Mouse (Mus musculus): ENCODE results near the gene Slc29a2. TPM values are rescaled to one million over a fixed set of nuclear protein-coding genes. Genes with fewer than 3 reads are reported as not detected.

The Slc29a2 gene
- polyA plus RNA-seq, 1 experiment, result 4.9 TPM

- peaks cover 35% of the 10 kb centered on the region for H3K4me1 ChIP-seq (ENCODE audit: control insufficient read depth, insufficient read depth, low read length)
- TF ChIP-seq CTCF (IDR thresholded peaks at IDR 0.05; ENCODE audit: control insufficient read depth, insufficient read depth, insufficient replicate concordance, low read depth, low read length) (0 out of 2 replicates have a peak, but pooled peaks have one; percentile 1), POLR2A (IDR thresholded peaks at IDR 0.05; ENCODE audit: control insufficient read depth, low read depth, low read length) (no peak)
- H3K27ac ChIP-seq (ENCODE audit: control insufficient read depth, insufficient read depth, low read depth, low read length), result no peak overlapping the region
- H3K36me3 ChIP-seq (ENCODE audit: control insufficient read depth, insufficient read depth, low read length), result no peaks in the 10 kb centered on the region
- H3K4me3 ChIP-seq (ENCODE audit: control insufficient read depth, low read depth, low read length), result peak overlapping the region; percentile 52
- H3K27me3 ChIP-seq (ENCODE audit: control insufficient read depth, insufficient read depth, low read length), result no peaks in the 10 kb centered on the region
Observed at GRCm38 (mm10) chr19:5068570-5069234, 45.0 kb downstream of the Slc29a2 start.

DNA sequence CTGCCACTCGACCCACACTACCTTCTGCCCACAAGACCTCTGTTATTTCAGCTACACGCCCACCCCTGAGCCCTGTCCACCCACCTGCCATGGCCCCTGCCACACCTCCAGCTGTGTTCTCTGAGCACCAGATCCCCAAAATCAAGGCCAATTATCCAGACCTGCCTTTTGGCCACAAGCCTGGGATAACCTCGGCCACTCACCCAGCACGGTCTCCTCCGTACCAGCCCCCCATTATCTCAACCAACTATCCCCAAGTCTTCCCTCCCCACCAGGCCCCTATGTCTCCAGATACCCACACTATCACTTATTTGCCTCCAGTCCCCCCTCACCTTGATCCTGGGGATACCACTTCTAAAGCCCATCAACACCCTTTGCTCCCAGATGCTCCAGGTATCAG lies 45.8 kb downstream of the Slc29a2 start:
- Histone ChIP-seq H3K36me3 (ENCODE audit: control insufficient read depth, insufficient read depth, low read length) (no peaks in the 10 kb centered on the region), H3K27me3 (ENCODE audit: control insufficient read depth, insufficient read depth, low read length) (no peaks in the 10 kb centered on the region), H3K4me3 (ENCODE audit: control insufficient read depth, low read depth, low read length) (no peak overlapping the region), H3K4me1 (ENCODE audit: control insufficient read depth, insufficient read depth, low read length) (peaks cover 35% of the 10 kb centered on the region), H3K27ac (ENCODE audit: control insufficient read depth, insufficient read depth, low read depth, low read length) (no peak overlapping the region)
- TF ChIP-seq POLR2A (IDR thresholded peaks at IDR 0.05; ENCODE audit: control insufficient read depth, low read depth, low read length) (no peak), CTCF (IDR thresholded peaks at IDR 0.05; ENCODE audit: control insufficient read depth, insufficient read depth, insufficient replicate concordance, low read depth, low read length) (no peak)

DNA sequence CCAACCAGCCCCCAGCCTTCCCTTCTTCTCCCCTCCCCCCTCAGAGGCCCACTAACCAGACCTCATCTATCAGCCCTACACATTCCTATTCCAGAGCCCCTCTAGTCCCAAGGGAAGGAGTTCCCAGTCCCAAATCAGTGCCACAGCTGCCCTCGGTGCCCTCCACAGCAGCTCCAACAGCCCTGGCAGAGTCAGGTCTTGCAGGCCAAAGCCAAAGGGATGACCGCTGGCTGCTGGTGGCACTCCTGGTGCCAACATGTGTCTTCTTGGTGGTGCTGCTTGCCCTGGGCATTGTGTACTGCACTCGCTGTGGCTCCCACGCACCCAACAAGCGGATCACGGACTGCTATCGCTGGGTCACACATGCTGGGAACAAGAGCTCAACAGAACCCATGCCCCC lies 46.3 kb downstream of the Slc29a2 start:
- no peaks in the 10 kb centered on the region for H3K36me3 ChIP-seq (ENCODE audit: control insufficient read depth, insufficient read depth, low read length)
- TF ChIP-seq CTCF (IDR thresholded peaks at IDR 0.05; ENCODE audit: control insufficient read depth, insufficient read depth, insufficient replicate concordance, low read depth, low read length), result no peak
- TF ChIP-seq POLR2A (IDR thresholded peaks at IDR 0.05; ENCODE audit: control insufficient read depth, low read depth, low read length), result no peak
- H3K27ac ChIP-seq (ENCODE audit: control insufficient read depth, insufficient read depth, low read depth, low read length), result no peak overlapping the region
- H3K27me3 ChIP-seq (ENCODE audit: control insufficient read depth, insufficient read depth, low read length), result no peaks in the 10 kb centered on the region
- peak overlapping the region; percentile 28 for H3K4me3 ChIP-seq (ENCODE audit: control insufficient read depth, low read depth, low read length)
- H3K4me1 ChIP-seq (ENCODE audit: control insufficient read depth, insufficient read depth, low read length), result peaks cover 35% of the 10 kb centered on the region

- H3K36me3 ChIP-seq (ENCODE audit: control insufficient read depth, insufficient read depth, low read length), result no peaks in the 10 kb centered on the region
- TF ChIP-seq POLR2A (IDR thresholded peaks at IDR 0.05; ENCODE audit: control insufficient read depth, low read depth, low read length), result no peak
- no peak for TF ChIP-seq CTCF (IDR thresholded peaks at IDR 0.05; ENCODE audit: control insufficient read depth, insufficient read depth, insufficient replicate concordance, low read depth, low read length)
- no peaks in the 10 kb centered on the region for H3K27me3 ChIP-seq (ENCODE audit: control insufficient read depth, insufficient read depth, low read length)
- peak overlapping the region; percentile 83 for H3K4me3 ChIP-seq (ENCODE audit: control insufficient read depth, low read depth, low read length)
- peaks cover 35% of the 10 kb centered on the region for H3K4me1 ChIP-seq (ENCODE audit: control insufficient read depth, insufficient read depth, low read length)
- no peak overlapping the region for H3K27ac ChIP-seq (ENCODE audit: control insufficient read depth, insufficient read depth, low read depth, low read length)
Observed at GRCm38 (mm10) chr19:5071077-5071476, 47.4 kb downstream of the Slc29a2 start.

GRCm38 (mm10) chr19:5071545-5072369 lies 48.1 kb downstream of the Slc29a2 start:
- Histone ChIP-seq H3K27me3 (ENCODE audit: control insufficient read depth, insufficient read depth, low read length) (no peaks in the 10 kb centered on the region), H3K4me3 (ENCODE audit: control insufficient read depth, low read depth, low read length) (peak overlapping the region; percentile 83), H3K4me1 (ENCODE audit: control insufficient read depth, insufficient read depth, low read length) (peaks cover 35% of the 10 kb centered on the region), H3K36me3 (ENCODE audit: control insufficient read depth, insufficient read depth, low read length) (no peaks in the 10 kb centered on the region), H3K27ac (ENCODE audit: control insufficient read depth, insufficient read depth, low read depth, low read length) (no peak overlapping the region)
- TF ChIP-seq CTCF (IDR thresholded peaks at IDR 0.05; ENCODE audit: control insufficient read depth, insufficient read depth, insufficient replicate concordance, low read depth, low read length) (no peak), POLR2A (IDR thresholded peaks at IDR 0.05; ENCODE audit: control insufficient read depth, low read depth, low read length) (peak; percentile 29; the same call in 1 of the 2 replicates)

- peak overlapping the region; percentile 83 for H3K4me3 ChIP-seq (ENCODE audit: control insufficient read depth, low read depth, low read length)
- no peak overlapping the region for H3K27ac ChIP-seq (ENCODE audit: control insufficient read depth, insufficient read depth, low read depth, low read length)
- peaks cover 29% of the 10 kb centered on the region for H3K4me1 ChIP-seq (ENCODE audit: control insufficient read depth, insufficient read depth, low read length)
- no peak for TF ChIP-seq POLR2A (IDR thresholded peaks at IDR 0.05; ENCODE audit: control insufficient read depth, low read depth, low read length)
- TF ChIP-seq CTCF (IDR thresholded peaks at IDR 0.05; ENCODE audit: control insufficient read depth, insufficient read depth, insufficient replicate concordance, low read depth, low read length), result no peak
- no peaks in the 10 kb centered on the region for H3K27me3 ChIP-seq (ENCODE audit: control insufficient read depth, insufficient read depth, low read length)
- no peaks in the 10 kb centered on the region for H3K36me3 ChIP-seq (ENCODE audit: control insufficient read depth, insufficient read depth, low read length)
Observed at GRCm38 (mm10) chr19:5072389-5073019, 48.8 kb downstream of the Slc29a2 start.

DNA sequence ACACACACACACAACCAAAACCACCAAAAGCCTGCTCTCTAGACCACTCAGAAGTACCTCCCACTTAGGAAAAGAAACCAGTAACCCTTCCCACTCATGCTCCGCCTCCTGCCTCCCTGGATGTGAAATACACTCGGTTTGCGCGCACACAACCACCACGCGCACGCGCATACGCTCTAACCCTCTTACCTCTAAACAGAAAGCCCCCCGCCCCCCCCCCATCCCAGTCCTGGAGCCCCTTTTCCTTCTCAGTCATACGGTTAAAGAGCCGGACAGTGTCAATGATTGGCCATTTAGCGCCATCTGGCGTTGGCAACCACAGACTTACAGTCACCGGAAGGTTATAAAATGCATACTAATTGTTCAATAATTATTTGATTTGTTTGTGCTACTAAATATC lies 49.4 kb downstream of the Slc29a2 start:
- Histone ChIP-seq H3K4me1 (ENCODE audit: control insufficient read depth, insufficient read depth, low read length) (peaks cover 29% of the 10 kb centered on the region), H3K36me3 (ENCODE audit: control insufficient read depth, insufficient read depth, low read length) (no peaks in the 10 kb centered on the region), H3K4me3 (ENCODE audit: control insufficient read depth, low read depth, low read length) (peak overlapping the region; percentile 83), H3K27ac (ENCODE audit: control insufficient read depth, insufficient read depth, low read depth, low read length) (no peak overlapping the region), H3K27me3 (ENCODE audit: control insufficient read depth, insufficient read depth, low read length) (no peaks in the 10 kb centered on the region)
- TF ChIP-seq CTCF (IDR thresholded peaks at IDR 0.05; ENCODE audit: control insufficient read depth, insufficient read depth, insufficient replicate concordance, low read depth, low read length) (0 out of 2 replicates have a peak, but pooled peaks have one; percentile 10), POLR2A (IDR thresholded peaks at IDR 0.05; ENCODE audit: control insufficient read depth, low read depth, low read length) (no peak)

Data from testis, adult 2 months (tissue).